Mouse (Mus musculus) small intestine, adult 2 months (tissue): Measurements from ENCODE around the gene St8sia1.

ENCODE experiments used
- CTCF ChIP-seq: fragments of 200-500 bp; IDR thresholded peaks from 2 replicates; pipeline ENCODE4 v1.5.1; 2012; ENCODE audit warnings: low read depth, mild to moderate bottlenecking, control low read depth, inconsistent platforms, low read length, moderate library complexity, mixed read lengths; ENCODE audit not compliant: insufficient replicate concordance, insufficient read length; ENCODE audit errors: extremely low read depth
- POLR2A ChIP-seq: fragments of 200-500 bp; IDR thresholded peaks from 2 replicates; pipeline ENCODE4 v1.6.1; 2012; ENCODE audit warnings: low read depth, mild to moderate bottlenecking, control low read depth, inconsistent platforms, low read length, moderate library complexity

DNA sequence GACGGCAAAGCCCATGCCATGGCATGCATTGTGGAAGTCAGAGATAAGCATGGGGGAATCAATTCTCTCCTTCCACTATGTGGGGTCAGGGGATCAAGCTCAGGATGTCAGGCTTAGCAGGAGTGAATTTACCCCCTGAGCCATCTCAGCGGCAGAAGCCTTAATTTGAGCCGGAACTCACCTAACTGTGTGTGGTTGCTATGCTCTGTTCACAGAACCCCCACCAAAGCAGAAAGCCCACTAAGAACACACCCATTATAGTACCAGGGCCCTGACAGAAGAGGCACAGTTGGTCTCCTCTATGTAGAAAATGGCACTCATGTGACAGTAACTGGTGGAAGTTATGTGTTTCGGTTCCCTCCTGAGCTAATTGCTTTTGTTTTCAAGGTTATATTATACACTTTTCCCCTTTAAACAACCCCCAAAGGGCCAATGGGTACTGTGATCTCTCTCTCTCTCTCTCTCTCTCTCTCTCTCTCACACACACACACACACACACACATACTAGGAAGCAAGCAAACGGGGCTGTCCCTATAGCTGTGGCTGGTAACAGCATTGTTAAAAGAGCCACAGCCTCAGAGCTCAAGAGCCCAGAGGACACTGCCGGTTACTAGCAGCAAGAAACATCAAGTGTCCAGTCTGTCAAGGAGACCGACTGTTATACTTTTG, 27.3 kb upstream of the St8sia1 start:
- TF ChIP-seq CTCF (no peak), POLR2A (no peak)
